Mouse (Mus musculus) brain, embryonic 14.5 days (tissue): ENCODE measurements at regions not wholly inside any gene's neighbourhood (a gene's known extent, or its start where the extent isn't known, plus 50 kb on each side); places are given as distances from the start of the nearest gene placed in this dataset.

Experiments used
- CTCF ChIP-seq: fragments of 200-500 bp; IDR thresholded peaks from 2 replicates; pipeline ENCODE4 v1.5.1; 2012; ENCODE audit warnings: inconsistent platforms, mild to moderate bottlenecking, moderate library complexity, borderline replicate concordance; ENCODE audit not compliant: insufficient read depth, insufficient read length; ENCODE audit errors: extremely low read depth
- POLR2A ChIP-seq: fragments of 200-500 bp; IDR thresholded peaks from 2 replicates; pipeline ENCODE4 v1.6.1; 2012; ENCODE audit warnings: mild to moderate bottlenecking, inconsistent platforms, borderline replicate concordance; ENCODE audit not compliant: poor library complexity, insufficient read depth, insufficient read length, severe bottlenecking; ENCODE audit errors: extremely low read depth

- TF ChIP-seq CTCF (no peak), POLR2A (no peak)
Measured at GRCm38 (mm10) chr12:92293341-92293720, 444.4 kb upstream of the Sel1l start.
